Mouse (Mus musculus) ovary, postnatal 36 days (tissue): ENCODE data around the gene Hist1h2bb.

Experiments used
- DNase-seq: peaks from one replicate; pipeline ENCODE4 v3.0.0; 2022; ENCODE audit warnings: low spot score, mixed read lengths

Gene Hist1h2bb

GRCm38 (mm10) chr13:23728472-23729191 lies 17.9 kb upstream of the Hist1h2bb start:
- no peak for DNase-seq

- DNase-seq: no peak
These were observed 17.4 kb upstream of the Hist1h2bb start for GRCm38 (mm10) chr13:23729192-23729525.

GRCm38 (mm10) chr13:23729706-23730105 lies 16.8 kb upstream of the Hist1h2bb start:
- DNase-seq: no peak

- no peak for DNase-seq
These were observed 16.1 kb upstream of the Hist1h2bb start for GRCm38 (mm10) chr13:23730479-23730878.

GRCm38 (mm10) chr13:23732156-23732804 lies 14.3 kb upstream of the Hist1h2bb start:
- no peak for DNase-seq

GRCm38 (mm10) chr13:23737091-23737490 lies 9.4 kb upstream of the Hist1h2bb start:
- no peak for DNase-seq

GRCm38 (mm10) chr13:23738041-23738440 lies 8.5 kb upstream of the Hist1h2bb start:
- no peak for DNase-seq

GRCm38 (mm10) chr13:23738677-23739068 lies 7.9 kb upstream of the Hist1h2bb start, which contains the start of gene Hist1h1c:
Gene Hist1h1c (plus strand): TSS chr13:23738808.
- DNase-seq: peak; percentile 90

- DNase-seq: peak; percentile 87
These were observed 7.2 kb upstream of the Hist1h2bb start for GRCm38 (mm10) chr13:23739069-23739921.

- no peak for DNase-seq
These were observed 6.6 kb upstream of the Hist1h2bb start for GRCm38 (mm10) chr13:23739922-23740252.

GRCm38 (mm10) chr13:23740256-23740840 lies 6.2 kb upstream of the Hist1h2bb start:
- no peak for DNase-seq

GRCm38 (mm10) chr13:23740910-23741309 lies 5.6 kb upstream of the Hist1h2bb start:
- DNase-seq: no peak

GRCm38 (mm10) chr13:23742007-23742406 lies 4.5 kb upstream of the Hist1h2bb start:
- no peak for DNase-seq

GRCm38 (mm10) chr13:23743215-23743614 lies 3.3 kb upstream of the Hist1h2bb start:
- DNase-seq: no peak

- DNase-seq: no peak
These were observed 2.6 kb upstream of the Hist1h2bb start for GRCm38 (mm10) chr13:23743963-23744362.

- DNase-seq: no peak
These were observed 1.8 kb upstream of the Hist1h2bb start for GRCm38 (mm10) chr13:23744421-23745380.

- peak; percentile 67 for DNase-seq
These were observed 963 bp upstream of the Hist1h2bb start, which contains the start of gene Hist1h3c for GRCm38 (mm10) chr13:23745381-23746161. Gene Hist1h3c (minus strand): TSS chr13:23745602.

- DNase-seq: no peak
These were observed 752 bp downstream of the Hist1h2bb start for GRCm38 (mm10) chr13:23747081-23747891.

- DNase-seq: no peak
These were observed 1.4 kb downstream of the Hist1h2bb start for GRCm38 (mm10) chr13:23747892-23748288.
